Mouse (Mus musculus): ENCODE results near the gene Fyttd1. TPM values are rescaled to one million over a fixed set of nuclear protein-coding genes. Genes with fewer than 3 reads are reported as not detected.
A peak's percentile ranks its signal among the peaks of the same experiment; 100 is the strongest.

The Fyttd1 gene
- total RNA-seq, 2 experiments from 2014 or later = 95.0 to 95.1 TPM

- no peak for DNase-seq
- Histone ChIP-seq H3K27ac (peak overlapping the region; percentile 49; the same call in 1 of the 2 replicates), H3K4me3 (no peak overlapping the region)
- no peak for TF ChIP-seq CTCF (IDR thresholded peaks at IDR 0.05)
- intact Hi-C loops (cut with DNase I) = no loop called here
Observed at GRCm38 (mm10) chr16:32954304-32954703, 77.0 kb downstream of the Fyttd1 start.

DNA sequence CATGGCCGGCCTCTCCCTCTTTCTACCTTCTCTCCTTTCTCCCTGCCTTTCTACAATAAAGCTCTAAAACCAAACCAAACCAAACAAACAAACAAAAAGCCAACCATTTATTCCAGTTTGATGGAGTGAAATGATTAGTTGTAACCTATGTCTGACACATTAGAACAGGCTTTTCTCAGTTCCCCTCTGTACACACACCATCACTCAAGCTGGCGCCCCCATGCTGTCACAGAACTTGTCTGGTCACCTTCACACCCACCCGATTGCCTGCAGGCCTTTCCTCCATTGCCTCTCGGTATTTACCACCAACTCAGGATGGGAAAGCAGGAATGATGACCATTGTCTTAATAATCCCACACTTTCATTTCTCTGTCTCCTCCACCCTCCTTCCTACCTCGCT lies 79.6 kb downstream of the Fyttd1 start:
- Histone ChIP-seq H3K4me3 (no peak overlapping the region), H3K27ac (no peak overlapping the region)
- DNase-seq = no peak
- intact Hi-C loops (cut with DNase I) = loop anchor here (5.0 kb wide), 1 partner anchor 45 kb away; the partner anchor contains the start of gene Lrch3
- no peak for TF ChIP-seq CTCF (IDR thresholded peaks at IDR 0.05)

Other genes starting within 250 kb of the Fyttd1 start
- 10 to 100 TPM; 48.4 to 54.4 TPM for gene Tnk2, start 233.6 kb upstream of the Fyttd1 start, total RNA-seq (2021)
- under 1 TPM in 1 of 2 experiments, not detected in 1; 0.22 TPM for gene Muc4, start 141.6 kb upstream of the Fyttd1 start, total RNA-seq (2021)
- gene Muc20, start 80.1 kb upstream of the Fyttd1 start, total RNA-seq (2021) = under 1 TPM; 0.33 to 0.45 TPM
- gene Smbd1, start 67.0 kb upstream of the Fyttd1 start, total RNA-seq (2021) = not detected
- gene Rubcn, start 266 bp downstream of the Fyttd1 start, total RNA-seq (2021) = 10 to 100 TPM; 24.0 to 28.5 TPM
- gene Lrch3, start 36.6 kb downstream of the Fyttd1 start, total RNA-seq (2021) = 10 to 100 TPM; 14.1 to 16.0 TPM
- 1 to 10 TPM; 2.0 to 3.0 TPM for gene Iqcg, start 178.7 kb downstream of the Fyttd1 start, total RNA-seq (2021)
- gene Rpl35a, start 179.0 kb downstream of the Fyttd1 start, total RNA-seq (2021) = 100 to 1,000 TPM; 217 to 291 TPM
- 1 to 10 TPM; 2.1 to 2.8 TPM for gene Lmln, start 185.0 kb downstream of the Fyttd1 start, total RNA-seq (2021)

Measured in gastrocnemius, adult 2 months (tissue).